Mouse (Mus musculus) midbrain, postnatal 0 days (tissue): Measurements from ENCODE around the gene Miip. TPM values are rescaled to one million over a fixed set of nuclear protein-coding genes. Genes with fewer than 3 reads are reported as not detected.
A peak's percentile ranks its signal among the peaks of the same experiment; 100 is the strongest.

Experiments
- ATAC-seq: fragments of 200-750 bp; cut with Nextera tagmentation; 2 replicates; pipeline ENCODE4 v1.8.0; 2017; ENCODE audit warnings: moderate number of reproducible peaks, mild to moderate bottlenecking, moderate TSS enrichment, moderate library complexity; ENCODE audit not compliant: low FRiP score
- DNase-seq: peaks from one replicate; pipeline ENCODE4 v3.0.0-alpha.2; 2015; ENCODE audit warnings: low spot score
- H3K27ac ChIP-seq: fragments of 300-500 bp; sonication (generic); 2 replicates; pipeline ENCODE4 v1.5.1; 2014; ENCODE audit warnings: low read depth, mild to moderate bottlenecking, low read length, mixed read lengths
- H3K27me3 ChIP-seq: fragments of 300-500 bp; sonication (generic); 2 replicates; pipeline ENCODE4 v1.6.1; 2014; ENCODE audit warnings: low read length, control low read depth, mixed read lengths; ENCODE audit not compliant: insufficient read depth
- H3K36me3 ChIP-seq: fragments of 300-500 bp; sonication (generic); 2 replicates; pipeline ENCODE4 v1.6.1; 2014; ENCODE audit warnings: low read length, control low read depth, mixed read lengths; ENCODE audit not compliant: insufficient read depth
- H3K4me1 ChIP-seq: fragments of 300-500 bp; sonication (generic); 2 replicates; pipeline ENCODE4 v1.6.1; 2014; ENCODE audit warnings: mild to moderate bottlenecking, control low read depth, antibody characterized with exemption, low read length, mixed read lengths; ENCODE audit not compliant: insufficient read depth
- H3K4me2 ChIP-seq: fragments of 300-500 bp; sonication (generic); 2 replicates; pipeline ENCODE4 v1.6.1; 2014; ENCODE audit warnings: low read depth, mild to moderate bottlenecking, low read length, mixed read lengths; ENCODE audit not compliant: poor library complexity, severe bottlenecking
- H3K4me3 ChIP-seq: fragments of 300-500 bp; sonication (generic); 2 replicates; pipeline ENCODE4 v1.5.1; 2014; ENCODE audit warnings: low read depth, mild to moderate bottlenecking, low read length, moderate library complexity
- H3K9ac ChIP-seq: fragments of 300-500 bp; sonication (generic); replicated peaks from 2 replicates; pipeline ENCODE4 v1.6.1; 2014; ENCODE audit warnings: mild to moderate bottlenecking, low read length, moderate library complexity, mixed read lengths; ENCODE audit not compliant: poor library complexity, severe bottlenecking
- H3K9me3 ChIP-seq: fragments of 300-500 bp; sonication (generic); 2 replicates; pipeline ENCODE4 v1.6.1; 2016; ENCODE audit warnings: low read length, control low read depth
- CTCF ChIP-seq: IDR thresholded peaks from 2 replicates; pipeline ENCODE4 v1.5.1; 2016; ENCODE audit warnings: antibody characterized with exemption, mild to moderate bottlenecking
- WGBS: fragments of 180-500 bp; shearing (Covaris S2); extraction: QIAGEN DNeasy Blood & Tissue Kit; methylation state at CpG from one replicate; pipeline ENCODE4 v1.1.7; 2014; 5-methylcytosine and 5-hydroxymethylcytosine counted together
- polyA plus RNA-seq: library from polyadenylated mRNA; unstranded; fragments of >200 nt; fragmentation: Nextera tagmentation; extraction: Ambion mirVana; gene quantifications from 2 replicates; pipeline ENCODE4 v1.2.1, GENCODE M21; 2015
- total RNA-seq: library from RNA; depleted of rRNA; stranded (reverse); fragments of >200 nt; gene quantifications from 2 replicates; pipeline ENCODE4 v1.2.3, GENCODE M21; 2014

Miip gene
- total and polyA plus RNA-seq, 2 experiments from 2014 or later = 29.2 to 36.5 TPM

- peaks cover 29% of the 10 kb centered on the region for H3K36me3 ChIP-seq
- peak overlapping the region; percentile 55 for H3K4me2 ChIP-seq
- H3K4me3 ChIP-seq = peak overlapping the region; percentile 75
- no peaks in the 10 kb centered on the region for H3K9me3 ChIP-seq
- TF ChIP-seq CTCF = no peak
- DNase-seq (no peak), ATAC-seq (no peak)
- H3K27ac ChIP-seq = no peak overlapping the region
- 82% methylated on average over 3 of the region's 3 CpGs for WGBS
- H3K9ac ChIP-seq = peak overlapping the region; percentile 85
- peaks cover 9% of the 10 kb centered on the region for H3K4me1 ChIP-seq
- no peaks in the 10 kb centered on the region for H3K27me3 ChIP-seq
Observed at GRCm38 (mm10) chr4:147903601-147904000, 35.0 kb upstream of the Miip start.

DNA sequence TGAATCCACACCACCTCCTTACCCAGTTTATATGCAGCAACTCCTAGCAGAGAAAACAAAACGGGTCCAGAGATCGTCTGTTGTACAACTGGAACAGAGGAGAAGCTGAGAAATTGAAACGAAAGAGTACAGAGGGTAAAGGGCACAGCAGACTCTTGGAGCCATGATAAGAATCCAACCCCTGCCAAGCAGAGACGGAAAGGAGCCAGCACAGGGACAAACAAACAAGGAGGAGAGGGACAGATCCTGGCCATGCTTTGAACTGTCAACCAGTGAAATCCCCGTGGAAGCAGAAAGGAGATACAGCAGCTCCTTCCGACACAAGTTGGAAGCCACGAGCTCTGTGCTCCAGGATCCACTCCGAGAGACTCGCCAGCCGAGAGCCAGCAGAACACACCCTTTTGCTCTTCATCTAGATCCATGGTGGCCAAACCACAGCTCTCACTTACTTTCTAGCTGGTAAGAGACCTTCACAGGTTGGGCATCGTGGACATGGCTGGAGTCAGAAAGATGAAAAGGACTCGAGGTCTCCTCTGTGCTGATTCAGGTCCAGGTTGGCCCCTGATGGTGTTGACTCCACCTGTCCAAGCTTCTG is 34.4 kb upstream of the Miip start:
- 90% methylated on average over 12 of the region's 12 CpGs for WGBS
- Histone ChIP-seq H3K9ac (no peak overlapping the region), H3K27ac (no peak overlapping the region), H3K9me3 (no peaks in the 10 kb centered on the region), H3K4me1 (peaks cover 9% of the 10 kb centered on the region), H3K4me2 (no peak overlapping the region), H3K36me3 (peaks cover 35% of the 10 kb centered on the region), H3K27me3 (no peaks in the 10 kb centered on the region), H3K4me3 (no peak overlapping the region)
- no peak for TF ChIP-seq CTCF
- DNase-seq = no peak
- no peak for ATAC-seq

DNA sequence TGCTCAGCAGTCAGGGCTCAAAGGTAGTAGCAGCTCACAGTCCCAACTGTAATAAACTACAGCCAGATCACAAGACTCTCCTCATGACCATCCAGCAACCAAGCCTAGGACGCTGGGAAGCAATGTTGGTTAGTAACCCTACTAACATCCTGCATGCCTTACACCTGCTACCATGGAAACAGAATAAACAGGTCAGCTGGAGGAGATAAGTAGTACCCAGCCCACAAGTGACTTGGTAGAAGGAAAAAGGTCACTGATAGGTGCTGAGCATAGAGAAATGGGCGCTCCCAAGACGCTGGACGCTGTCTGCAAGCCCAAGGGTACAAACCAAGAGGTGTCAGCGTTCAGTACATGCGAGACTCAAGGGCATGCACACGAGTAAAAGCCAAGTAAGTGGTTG is 31.8 kb upstream of the Miip start:
- no peak for TF ChIP-seq CTCF
- WGBS = 86% methylated on average over 7 of the region's 7 CpGs
- H3K9me3 ChIP-seq = no peaks in the 10 kb centered on the region

GRCm38 (mm10) chr4:147897348-147897747 is 28.7 kb upstream of the Miip start:
- TF ChIP-seq CTCF = no peak
- no peak for ATAC-seq
- Histone ChIP-seq H3K27me3 (no peaks in the 10 kb centered on the region), H3K4me3 (no peak overlapping the region), H3K9me3 (no peaks in the 10 kb centered on the region), H3K4me2 (no peak overlapping the region), H3K9ac (no peak overlapping the region), H3K4me1 (0 out of 2 replicates have a peak, but pooled peaks cover 2% of the 10 kb centered on the region), H3K36me3 (peaks cover 72% of the 10 kb centered on the region), H3K27ac (no peak overlapping the region)
- DNase-seq = no peak
- 97% methylated on average over 3 of the region's 3 CpGs for WGBS

More for the DNA sequence above, 31.8 kb upstream of the Miip start:
- Histone ChIP-seq H3K4me3 (no peak overlapping the region), H3K4me1 (peaks cover 9% of the 10 kb centered on the region), H3K36me3 (peaks cover 60% of the 10 kb centered on the region), H3K27me3 (no peaks in the 10 kb centered on the region), H3K9ac (no peak overlapping the region), H3K27ac (no peak overlapping the region), H3K4me2 (no peak overlapping the region)
- DNase-seq (no peak), ATAC-seq (no peak)

DNA sequence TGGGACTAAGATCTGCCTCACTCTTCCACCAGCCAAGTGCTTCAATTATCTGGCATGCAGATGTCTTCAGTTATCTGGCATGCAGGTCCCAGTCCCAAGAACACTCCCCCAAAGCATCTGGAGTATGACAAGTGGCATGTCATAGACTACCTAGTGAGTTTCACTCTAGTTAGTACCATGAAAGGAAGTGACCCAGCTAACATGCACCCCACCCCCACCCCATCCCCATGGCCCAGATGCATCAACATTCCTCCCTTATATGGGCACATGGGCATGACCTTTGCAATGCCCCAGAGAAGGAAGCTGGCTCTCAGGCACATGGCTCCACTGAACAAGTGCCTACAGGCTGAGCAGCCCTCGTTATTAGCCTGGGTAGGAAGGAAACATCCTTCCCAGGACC is 27.8 kb upstream of the Miip start:
- Histone ChIP-seq H3K9me3 (no peaks in the 10 kb centered on the region), H3K4me2 (no peak overlapping the region), H3K4me3 (no peak overlapping the region), H3K27me3 (no peaks in the 10 kb centered on the region), H3K36me3 (peaks cover 80% of the 10 kb centered on the region), H3K27ac (no peak overlapping the region), H3K9ac (no peak overlapping the region), H3K4me1 (0 out of 2 replicates have a peak, but pooled peaks cover 2% of the 10 kb centered on the region)
- WGBS = 67% methylated on average over 1 of the region's 1 CpGs
- no peak for DNase-seq
- no peak for ATAC-seq
- no peak for TF ChIP-seq CTCF

GRCm38 (mm10) chr4:147895815-147896330 is 27.3 kb upstream of the Miip start:
- no peak overlapping the region for H3K4me3 ChIP-seq

More at GRCm38 (mm10) chr4:147895815-147896330, 27.3 kb upstream of the Miip start:
- 97% methylated on average over 4 of the region's 4 CpGs for WGBS
- no peak for DNase-seq
- TF ChIP-seq CTCF = no peak
- no peaks in the 10 kb centered on the region for H3K9me3 ChIP-seq
- no peak overlapping the region for H3K9ac ChIP-seq
- H3K36me3 ChIP-seq = peaks cover 83% of the 10 kb centered on the region
- no peak overlapping the region for H3K4me2 ChIP-seq
- 0 out of 2 replicates have a peak, but pooled peaks cover 2% of the 10 kb centered on the region for H3K4me1 ChIP-seq
- no peak overlapping the region for H3K27ac ChIP-seq
- ATAC-seq = no peak
- H3K27me3 ChIP-seq = no peaks in the 10 kb centered on the region
